Mouse (Mus musculus) testis, adult 2 months (tissue): Measurements from ENCODE around the gene Tbc1d25.

Source experiments
- CTCF ChIP-seq: fragments of 200-500 bp; IDR thresholded peaks from 2 replicates; pipeline ENCODE4 v1.5.1; 2012; ENCODE audit warnings: low read depth, mild to moderate bottlenecking, inconsistent platforms, low read length, moderate library complexity; ENCODE audit not compliant: control insufficient read depth, insufficient read depth, insufficient replicate concordance
- POLR2A ChIP-seq: fragments of 200-500 bp; IDR thresholded peaks from 2 replicates; pipeline ENCODE4 v1.6.1; 2012; ENCODE audit warnings: low read depth, mild to moderate bottlenecking, inconsistent platforms, low read length, moderate library complexity; ENCODE audit not compliant: control insufficient read depth

DNA sequence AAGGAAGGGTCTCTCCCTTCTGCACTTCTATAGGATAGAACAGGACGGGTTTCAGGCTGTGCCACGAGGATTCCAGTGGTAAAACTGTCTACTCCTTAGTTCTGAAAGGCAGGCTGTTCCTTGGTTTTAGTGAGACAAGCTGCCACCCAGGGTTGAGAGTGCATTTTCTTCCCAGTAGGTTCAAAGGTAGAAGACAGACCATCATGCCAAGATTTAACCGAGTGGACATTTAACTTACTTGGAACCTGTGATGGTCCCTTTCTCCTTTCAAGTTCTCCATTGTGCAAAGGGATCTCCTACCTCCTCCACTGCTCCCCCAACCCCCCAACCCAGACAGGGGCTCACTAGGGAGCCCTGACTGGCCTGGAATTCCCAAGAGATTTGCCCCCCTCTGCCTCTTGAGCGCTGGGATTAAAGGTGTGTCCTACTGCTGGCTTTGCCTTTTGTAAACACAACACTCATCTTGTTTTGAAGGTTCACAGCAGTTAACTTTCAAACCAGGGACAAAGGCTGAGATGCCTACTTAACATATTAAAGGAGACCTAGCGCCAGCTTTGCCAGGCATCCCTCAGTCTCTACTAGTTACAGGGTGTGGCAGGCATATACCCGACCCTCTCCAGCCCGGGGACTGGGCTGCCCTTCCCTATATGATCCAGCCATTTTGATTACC is 7.0 kb upstream of the Tbc1d25 start:
- TF ChIP-seq POLR2A (no peak), CTCF (no peak)
